Mouse (Mus musculus) erythroblast, adult 5-6 weeks (primary cell): ENCODE measurements around the gene Lrrc25. TPM values are rescaled to one million over a fixed set of nuclear protein-coding genes. Genes with fewer than 3 reads are reported as not detected.
A peak's percentile ranks its signal among the peaks of the same experiment; 100 is the strongest.
"Not testable (repeated sequence)": the region's sequence is repeated elsewhere in the genome, so short reads cannot be mapped to it uniquely, and the experiment has no call there.

Experiments used
- ATAC-seq: replicated peaks from 2 replicates; pipeline ENCODE4 v1.8.0; 2016; ENCODE audit warnings: moderate number of reproducible peaks, mild to moderate bottlenecking, moderate TSS enrichment, inconsistent platforms; ENCODE audit not compliant: poor library complexity, low FRiP score, severe bottlenecking
- total RNA-seq, 2 experiments: library from RNA; stranded (forward) in 1 of 2; stranded (reverse) in 1 of 2; fragments of 150-400 nt in 1 of 2; fragments of 200-764, 138-1000 nt in 1 of 2; gene quantifications; 2 replicates each; pipeline versions ENCODE4 v1.2.3 to v1.2.4; 2015 to 2017; ENCODE audit warnings: low replicate concordance in 2 of 2

Lrrc25 gene
- 5.4 and 9.0 TPM in 2 replicates for total RNA-seq (2015; ENCODE audit: low replicate concordance)
- total RNA-seq (2017; ENCODE audit: low replicate concordance): 0.98 and 2.3 TPM in 2 replicates

- no peak for ATAC-seq
Measured at GRCm38 (mm10) chr8:70615894-70616293, at the start of gene Lrrc25. Lrrc25 (plus strand) TSS chr8:70616155.

- ATAC-seq: no peak
Measured at GRCm38 (mm10) chr8:70570360-70570759, 45.6 kb upstream of the Lrrc25 start.

GRCm38 (mm10) chr8:70570990-70571389 lies 45.0 kb upstream of the Lrrc25 start:
- no peak for ATAC-seq

GRCm38 (mm10) chr8:70574302-70574701 lies 41.7 kb upstream of the Lrrc25 start:
- ATAC-seq: no peak

- no peak for ATAC-seq
Measured at GRCm38 (mm10) chr8:70574915-70575314, 41.0 kb upstream of the Lrrc25 start.

GRCm38 (mm10) chr8:70577207-70577606 lies 38.7 kb upstream of the Lrrc25 start:
- ATAC-seq: no peak

- no peak for ATAC-seq
Measured at GRCm38 (mm10) chr8:70583476-70584387, 32.2 kb upstream of the Lrrc25 start.

GRCm38 (mm10) chr8:70584606-70585257 lies 31.2 kb upstream of the Lrrc25 start:
- peak; percentile 22; the same call in 1 of the 2 replicates for ATAC-seq

GRCm38 (mm10) chr8:70585258-70585652 lies 30.7 kb upstream of the Lrrc25 start:
- peak; percentile 73 for ATAC-seq

GRCm38 (mm10) chr8:70587955-70588354 lies 28.0 kb upstream of the Lrrc25 start:
- ATAC-seq: not testable (repeated sequence)

- ATAC-seq: no peak
Measured at GRCm38 (mm10) chr8:70591569-70591968, 24.4 kb upstream of the Lrrc25 start.

- ATAC-seq: no peak
Measured at GRCm38 (mm10) chr8:70593173-70593572, 22.8 kb upstream of the Lrrc25 start.

- peak; percentile 54 for ATAC-seq
Measured at GRCm38 (mm10) chr8:70593961-70594609, 21.9 kb upstream of the Lrrc25 start, which contains the start of gene Isyna1. Isyna1 (plus strand) TSS chr8:70594373.

GRCm38 (mm10) chr8:70594621-70595564 lies 21.1 kb upstream of the Lrrc25 start:
- ATAC-seq: peak; percentile 4; the same call in 1 of the 2 replicates

- no peak for ATAC-seq
Measured at GRCm38 (mm10) chr8:70595811-70596210, 20.1 kb upstream of the Lrrc25 start.

GRCm38 (mm10) chr8:70596216-70596615 lies 19.7 kb upstream of the Lrrc25 start:
- no peak for ATAC-seq

GRCm38 (mm10) chr8:70596775-70597416 lies 19.1 kb upstream of the Lrrc25 start:
- no peak for ATAC-seq

- no peak for ATAC-seq
Measured at GRCm38 (mm10) chr8:70597417-70598272, 18.3 kb upstream of the Lrrc25 start.
